Mouse (Mus musculus) layer of hippocampus, adult 9-10 months (tissue): ENCODE measurements around the gene Tent5b.
A peak's percentile ranks its signal among the peaks of the same experiment; 100 is the strongest.

ENCODE experiments used
- DNase-seq: peaks from one replicate; pipeline ENCODE4 v3.0.0; 2022; ENCODE audit warnings: low spot score

Gene Tent5b

GRCm38 (mm10) chr4:133471135-133471821, 8.7 kb upstream of the Tent5b start:
- no peak for DNase-seq

DNA sequence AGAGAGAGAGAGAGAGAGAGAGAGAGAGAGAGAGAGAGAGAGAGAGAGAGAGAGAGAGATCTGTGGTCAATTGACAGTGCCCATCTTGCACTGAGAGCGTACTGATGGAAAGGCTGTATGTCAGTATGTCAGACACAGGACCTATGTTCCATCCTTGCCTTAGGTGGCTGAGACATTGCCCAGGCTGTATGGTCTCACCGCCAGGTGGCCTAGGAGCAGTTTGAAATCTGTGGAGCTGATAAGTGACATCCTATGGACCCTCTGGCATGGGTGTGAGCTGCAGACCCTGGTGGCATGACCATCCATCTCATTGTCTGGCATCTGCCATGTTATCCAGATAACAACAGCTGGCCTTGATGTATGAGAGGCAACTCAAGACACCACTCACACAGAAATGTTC, 6.1 kb upstream of the Tent5b start:
- DNase-seq, result no peak

DNA sequence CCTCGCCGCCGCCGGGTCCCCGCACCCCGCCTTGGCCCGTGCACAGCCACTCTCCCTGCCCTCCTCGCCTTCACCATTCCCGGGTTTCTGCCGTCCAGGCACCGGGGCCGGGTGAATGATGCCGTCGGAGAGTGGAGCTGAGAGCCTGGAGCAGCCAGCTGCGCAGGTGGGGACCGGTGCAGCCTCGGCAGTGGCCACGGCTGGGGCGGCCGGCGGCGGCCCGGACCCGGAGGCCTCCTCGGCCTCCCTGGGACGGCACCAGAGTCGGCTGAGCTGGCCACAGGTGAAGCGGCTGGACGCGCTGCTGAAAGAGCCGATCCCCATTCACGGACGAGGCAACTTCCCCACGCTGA, 229 bp downstream of the Tent5b start:
- no peak for DNase-seq

GRCm38 (mm10) chr4:133480754-133481153, 822 bp downstream of the Tent5b start:
- no peak for DNase-seq

DNA sequence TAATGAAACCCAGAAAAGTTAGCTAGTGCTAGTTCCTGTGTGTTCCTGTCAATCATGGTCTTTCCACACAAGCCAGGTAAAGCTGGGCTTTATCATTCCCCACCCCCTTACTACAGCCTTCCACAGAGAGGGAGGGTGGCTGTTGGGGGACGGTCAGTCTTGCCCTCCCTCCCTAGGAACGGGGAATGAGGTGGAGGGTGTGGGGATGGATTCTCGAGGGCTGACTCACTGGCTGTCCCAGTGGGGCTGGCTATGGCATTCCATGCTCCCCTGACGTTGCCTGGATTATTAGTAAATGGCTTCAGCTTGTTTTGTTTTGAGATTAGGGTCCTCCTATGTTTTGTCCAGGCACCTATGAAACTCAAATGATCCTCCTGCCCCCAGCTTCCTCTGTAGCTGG, 1.6 kb downstream of the Tent5b start:
- DNase-seq, result no peak

GRCm38 (mm10) chr4:133482479-133482878, 2.5 kb downstream of the Tent5b start:
- no peak for DNase-seq

DNA sequence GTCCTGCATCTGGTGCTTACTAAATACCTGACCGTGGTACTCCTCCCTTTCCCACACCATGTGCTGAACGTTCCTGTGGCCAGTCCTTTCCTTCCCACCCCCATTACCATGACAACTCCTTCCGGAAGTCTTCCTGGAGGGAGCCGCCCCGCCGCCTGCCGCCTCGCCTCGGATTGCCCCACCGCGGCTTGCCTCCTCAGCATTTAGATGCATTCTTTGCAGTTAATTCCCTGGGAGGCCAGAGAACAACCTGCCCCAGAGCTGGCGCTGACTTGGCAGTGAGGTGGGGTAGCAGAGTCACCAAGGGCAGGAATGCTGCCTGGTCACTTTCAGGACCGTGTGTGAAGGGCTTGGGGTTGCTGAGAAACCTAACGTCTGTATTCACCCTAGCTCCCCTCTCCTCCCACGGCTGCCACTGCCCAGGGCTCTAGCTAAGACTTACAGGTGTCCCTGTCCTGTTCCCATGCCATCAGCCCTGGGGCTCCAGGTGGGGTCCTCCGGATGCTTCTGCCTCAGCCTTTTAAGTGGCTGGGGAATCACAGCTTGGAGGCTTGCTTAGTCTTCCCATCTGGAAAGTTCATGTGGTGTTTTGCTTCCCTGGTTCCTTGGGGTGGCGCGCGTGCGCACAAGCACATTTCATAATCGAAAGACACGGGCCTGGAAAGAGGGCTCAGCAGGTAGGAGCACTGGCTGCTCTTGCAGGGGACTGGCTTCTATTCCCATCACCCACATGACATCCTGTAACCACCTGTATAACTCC, 4.5 kb downstream of the Tent5b start:
- no peak for DNase-seq

GRCm38 (mm10) chr4:133485691-133486425, 5.9 kb downstream of the Tent5b start:
- DNase-seq, result no peak

- no peak for DNase-seq
These were observed 6.9 kb downstream of the Tent5b start for GRCm38 (mm10) chr4:133486673-133487357.

DNA sequence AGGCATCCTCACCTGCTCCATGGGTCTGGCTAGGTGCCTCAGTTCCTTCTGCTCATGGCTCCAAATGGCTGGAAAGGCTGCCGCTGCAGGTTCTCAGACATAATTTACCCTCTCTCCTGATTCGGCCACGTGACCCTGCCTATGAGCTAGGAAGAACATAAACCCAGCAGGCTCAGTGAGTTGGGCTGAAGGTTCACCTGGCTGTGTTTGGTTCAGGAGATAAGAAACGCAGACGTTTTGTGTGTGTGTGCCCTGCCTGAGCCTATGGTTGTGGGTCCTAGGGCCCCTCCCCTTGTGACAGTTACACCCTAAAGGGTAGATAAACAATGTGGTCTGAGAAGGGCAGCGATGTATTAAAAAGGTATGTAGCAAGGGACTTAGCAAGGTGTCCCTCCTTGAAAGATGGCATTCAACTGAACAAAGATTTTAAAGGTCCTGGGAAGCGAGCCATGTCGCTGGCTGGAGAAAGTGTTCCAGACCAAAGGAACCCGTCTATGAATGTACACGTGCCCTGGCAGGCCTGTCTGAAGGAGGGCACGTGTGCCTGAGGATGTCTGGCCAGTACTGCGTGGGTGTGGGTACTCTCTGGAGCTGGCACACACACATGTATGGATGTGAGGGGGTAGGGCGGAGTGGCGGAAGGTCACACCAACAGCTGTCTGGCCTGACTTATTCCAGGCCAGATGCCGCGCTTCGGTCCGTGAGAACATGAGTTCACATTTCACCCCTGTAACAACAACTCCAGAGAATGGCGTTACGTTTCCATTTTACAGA, 8.9 kb downstream of the Tent5b start:
- no peak for DNase-seq

GRCm38 (mm10) chr4:133489489-133490245, 9.7 kb downstream of the Tent5b start:
- DNase-seq, result no peak

DNA sequence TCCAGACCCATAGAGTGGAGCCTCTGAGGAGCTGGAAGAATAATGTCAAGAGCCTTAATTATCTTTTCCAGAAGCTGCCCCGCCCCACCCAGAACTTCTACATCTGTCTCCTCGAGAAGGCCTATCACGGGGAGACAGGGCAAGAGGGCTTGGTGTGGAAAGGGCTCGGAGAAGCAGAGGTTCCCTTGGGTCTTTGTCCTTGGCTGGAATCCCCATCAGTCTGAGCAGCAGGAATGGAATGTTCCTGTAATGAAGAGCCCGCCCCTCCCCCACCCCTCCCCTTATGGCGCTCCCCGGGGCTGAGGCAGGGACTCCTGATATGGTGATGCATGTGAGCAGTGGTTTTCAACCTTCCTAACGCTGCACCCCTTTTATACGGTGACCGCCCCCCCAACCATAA, 11.9 kb downstream of the Tent5b start:
- no peak for DNase-seq

GRCm38 (mm10) chr4:133493895-133494294, 14.0 kb downstream of the Tent5b start:
- DNase-seq, result no peak

DNA sequence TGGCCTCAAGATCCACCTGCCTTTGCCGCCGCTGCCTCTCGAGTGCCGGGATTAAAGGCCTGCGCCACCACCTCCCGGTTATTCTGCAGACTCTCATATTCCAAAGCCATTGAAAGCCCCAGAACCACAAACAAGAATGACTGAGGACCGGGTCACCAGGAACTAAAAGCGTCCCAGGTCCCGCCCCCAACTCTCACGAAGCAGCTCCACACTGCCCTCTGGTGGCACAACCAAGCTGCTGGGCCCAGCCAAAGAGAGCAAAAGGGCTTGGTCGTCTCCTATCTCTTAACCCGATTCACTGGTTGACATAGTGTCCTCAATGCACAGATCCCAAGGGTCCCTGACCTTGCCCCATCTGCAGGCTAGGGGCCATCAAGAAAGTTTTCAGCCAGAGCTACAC, 14.5 kb downstream of the Tent5b start:
- DNase-seq, result peak; percentile 59

- DNase-seq, result no peak
These were observed 14.9 kb downstream of the Tent5b start for GRCm38 (mm10) chr4:133494867-133495266.

DNA sequence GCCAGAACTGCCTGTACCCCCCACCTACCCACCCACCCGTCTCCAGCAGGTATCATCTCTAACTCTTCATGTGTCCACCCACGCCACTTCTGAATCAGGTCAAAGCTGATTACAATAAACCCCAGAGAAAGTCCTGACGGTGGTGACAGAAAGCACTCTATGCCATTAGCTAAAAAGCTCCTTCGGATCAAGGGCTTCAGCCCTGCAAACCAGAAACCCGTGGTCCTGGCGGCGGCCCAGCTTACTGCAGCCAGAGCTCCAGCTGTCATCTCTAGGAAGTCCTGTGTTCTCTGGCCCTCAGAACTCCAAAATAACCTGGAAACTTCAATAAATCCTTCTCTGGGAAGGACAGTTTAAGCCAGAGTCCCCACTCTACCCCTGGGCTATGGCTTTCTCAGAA, 15.8 kb downstream of the Tent5b start:
- no peak for DNase-seq

DNA sequence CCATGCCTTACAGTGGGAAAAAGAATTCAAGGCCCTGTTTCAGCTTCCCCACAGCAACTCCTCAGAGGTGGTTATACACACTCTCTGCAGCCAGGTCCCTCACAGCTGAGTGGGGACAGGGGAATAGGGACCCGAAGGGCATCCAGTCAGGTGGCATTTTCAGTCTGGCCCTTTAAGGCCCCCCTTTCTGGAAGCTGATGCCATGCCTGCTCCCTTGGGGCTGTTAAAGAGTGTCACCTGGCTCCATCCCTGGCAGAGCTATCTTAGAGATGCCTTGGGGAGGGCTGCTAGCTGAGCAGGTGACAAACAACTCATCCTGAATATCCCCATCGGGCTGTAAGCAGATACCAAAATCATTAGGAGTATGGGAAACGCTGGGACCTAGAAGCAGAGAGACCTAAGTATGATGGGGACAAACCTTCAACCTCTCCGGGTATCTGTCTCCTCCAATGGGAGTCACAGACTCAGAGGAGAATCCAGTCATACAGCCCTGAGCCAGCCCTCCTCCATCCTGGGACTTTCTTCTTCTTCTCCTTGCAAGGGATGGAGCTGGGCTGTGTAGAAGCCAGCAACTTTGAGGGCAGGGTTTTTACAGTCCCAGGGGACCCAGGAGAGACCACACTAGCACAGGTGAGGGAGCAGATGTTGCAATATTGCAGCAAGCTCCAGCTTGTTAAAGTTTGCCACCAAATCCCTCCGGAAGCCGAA, 17.0 kb downstream of the Tent5b start:
- no peak for DNase-seq

- DNase-seq, result no peak
These were observed 17.7 kb downstream of the Tent5b start for GRCm38 (mm10) chr4:133497461-133498159.

DNA sequence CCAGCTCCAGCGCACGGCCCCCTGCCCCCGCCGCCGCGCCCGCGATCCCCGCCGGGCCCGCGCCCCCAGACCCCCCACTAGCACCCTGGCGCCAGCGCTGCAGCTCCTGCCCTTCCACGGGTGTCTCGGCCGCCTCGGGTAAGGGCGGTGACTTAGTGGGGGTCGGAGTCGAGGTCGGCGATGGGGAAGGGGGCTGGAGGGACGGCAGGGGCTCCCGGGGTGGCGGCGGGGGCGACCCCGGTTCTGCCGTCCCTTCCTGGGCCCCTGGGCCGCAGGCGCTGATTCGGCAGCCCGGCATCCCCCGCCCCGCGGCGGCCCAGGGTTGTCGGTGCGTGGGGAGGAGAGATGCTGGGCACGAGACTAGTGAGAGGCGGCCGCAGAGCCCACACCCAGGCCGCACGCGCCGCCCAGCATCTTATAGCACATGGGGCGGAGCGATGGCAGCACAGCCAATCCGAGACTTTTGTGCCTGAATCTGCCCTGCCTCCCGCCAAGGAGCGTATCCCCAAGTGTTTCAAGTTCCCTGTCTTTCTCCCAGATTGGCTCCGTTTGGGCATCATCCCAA, 18.3 kb downstream of the Tent5b start, which contains the start of gene Trnp1:
Gene Trnp1, minus strand, starts transcription at position 391 of the 565 bp plus-strand sequence.
- peak; percentile 46 for DNase-seq
